Mouse (Mus musculus) midbrain, embryonic 10.5 days (tissue): ENCODE measurements around the gene Hfe2. TPM values are rescaled to one million over a fixed set of nuclear protein-coding genes. Genes with fewer than 3 reads are reported as not detected.

Source experiments
- DNase-seq: peaks from one replicate; pipeline ENCODE4 v3.0.0-alpha.2; 2017; ENCODE audit warnings: low spot score
- H3K27ac ChIP-seq: fragments of 300-500 bp; sonication (generic); replicated peaks from 2 replicates; pipeline ENCODE4 v1.5.1; 2016; ENCODE audit warnings: mild to moderate bottlenecking
- H3K27me3 ChIP-seq: fragments of 300-500 bp; sonication (generic); 2 replicates; pipeline ENCODE4 v1.6.1; 2016; ENCODE audit warnings: low read depth, mild to moderate bottlenecking; ENCODE audit not compliant: poor library complexity, severe bottlenecking
- H3K36me3 ChIP-seq: fragments of 300-500 bp; sonication (generic); 2 replicates; pipeline ENCODE4 v1.6.1; 2016; ENCODE audit warnings: mild to moderate bottlenecking, moderate library complexity
- H3K4me1 ChIP-seq: fragments of 300-500 bp; sonication (generic); 2 replicates; pipeline ENCODE4 v1.6.1; 2016
- H3K4me3 ChIP-seq: fragments of 300-500 bp; sonication (generic); 2 replicates; pipeline ENCODE4 v1.5.1; 2016; ENCODE audit warnings: mild to moderate bottlenecking, moderate library complexity
- H3K9me3 ChIP-seq: fragments of 300-500 bp; sonication (generic); replicated peaks from 2 replicates; pipeline ENCODE4 v1.6.1; 2016; ENCODE audit warnings: mild to moderate bottlenecking
- WGBS: fragments of 180-500 bp; shearing (Covaris S2); methylation state at CpG from one replicate; pipeline ENCODE4 v1.1.7; 2016; 5-methylcytosine and 5-hydroxymethylcytosine counted together
- polyA plus RNA-seq: library from polyadenylated mRNA; unstranded; fragments of >200 nt; fragmentation: Nextera tagmentation; extraction: Ambion mirVana; gene quantifications from 2 replicates; pipeline ENCODE4 v1.2.1, GENCODE M21; 2016

The Hfe2 gene
- polyA plus RNA-seq, 1 experiment from 2014 or later: 2.1 TPM

DNA sequence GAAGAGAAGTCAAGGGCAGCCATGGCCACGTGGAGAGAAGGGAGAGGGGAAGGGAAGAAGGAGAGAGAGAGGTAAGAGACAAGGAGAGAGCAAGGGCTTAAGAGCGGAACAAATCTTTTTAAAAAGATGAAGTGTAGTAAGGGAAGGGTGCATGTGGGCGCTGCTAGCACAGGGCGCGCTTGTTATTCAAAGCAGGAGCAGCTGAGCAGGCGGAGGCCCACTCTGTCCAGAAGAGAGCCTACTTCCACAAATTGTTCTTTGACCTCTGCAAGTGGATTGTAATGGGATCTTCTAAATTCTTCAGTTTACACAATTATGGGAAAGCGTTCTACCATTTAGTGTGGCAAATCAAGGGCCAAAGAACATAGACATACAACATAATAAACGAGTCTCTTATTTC lies 43.6 kb downstream of the Hfe2 start:
- Histone ChIP-seq H3K9me3 (no peaks in the 10 kb centered on the region), H3K36me3 (no peaks in the 10 kb centered on the region), H3K27ac (no peak overlapping the region; the same call in 1 of the 2 replicates), H3K27me3 (no peaks in the 10 kb centered on the region), H3K4me1 (peaks cover 11% of the 10 kb centered on the region; the same call in 1 of the 2 replicates), H3K4me3 (no peak overlapping the region)
- DNase-seq: no peak
- WGBS: 72% methylated on average over 8 of the region's 8 CpGs

- Histone ChIP-seq H3K9me3 (no peaks in the 10 kb centered on the region), H3K27ac (peak overlapping the region; percentile 5; the same call in 1 of the 2 replicates), H3K4me1 (peaks cover 11% of the 10 kb centered on the region; the same call in 1 of the 2 replicates), H3K27me3 (no peaks in the 10 kb centered on the region), H3K36me3 (no peaks in the 10 kb centered on the region), H3K4me3 (no peak overlapping the region)
- WGBS: 90% methylated on average over 13 of the region's 13 CpGs
- DNase-seq: no peak
These were observed 44.5 kb downstream of the Hfe2 start for GRCm38 (mm10) chr3:96569506-96569905.

DNA sequence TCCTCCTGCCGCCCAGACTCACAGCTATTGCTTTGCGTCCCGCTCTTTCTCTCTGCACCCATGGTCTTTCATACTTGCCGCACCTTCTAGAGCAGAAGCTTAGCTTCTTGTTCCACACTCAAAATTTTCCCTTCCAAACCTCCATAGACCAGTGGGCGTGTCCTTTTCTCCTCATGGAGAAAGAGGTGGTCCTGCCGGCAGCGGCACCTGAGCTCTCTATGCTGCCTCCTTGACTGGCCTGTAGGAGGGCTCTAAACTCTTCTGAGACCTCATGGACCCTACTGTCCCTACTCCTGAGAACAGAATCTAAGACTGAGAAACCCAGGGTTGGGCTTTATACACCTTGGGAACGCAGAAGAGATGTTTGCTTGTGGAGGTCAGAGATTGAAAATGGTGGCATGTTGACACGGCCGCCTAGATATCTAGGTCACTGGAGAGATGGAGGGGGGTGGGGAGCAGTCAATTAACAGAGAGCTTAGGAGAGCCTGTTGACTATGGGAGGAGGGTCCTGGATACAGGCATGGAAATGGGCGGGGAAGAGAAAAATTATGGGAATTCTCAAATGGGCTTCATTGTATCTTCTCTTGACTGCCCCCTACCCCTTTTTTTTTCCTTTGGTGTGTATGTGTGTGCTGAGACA lies 45.1 kb downstream of the Hfe2 start:
- H3K27me3 ChIP-seq: no peaks in the 10 kb centered on the region
- no peak overlapping the region for H3K27ac ChIP-seq
- no peaks in the 10 kb centered on the region for H3K36me3 ChIP-seq
- no peaks in the 10 kb centered on the region for H3K9me3 ChIP-seq
- DNase-seq: no peak
- 91% methylated on average over 11 of the region's 11 CpGs for WGBS
- H3K4me3 ChIP-seq: no peak overlapping the region
- peaks cover 11% of the 10 kb centered on the region; the same call in 1 of the 2 replicates for H3K4me1 ChIP-seq

- peaks cover 14% of the 10 kb centered on the region for H3K4me1 ChIP-seq
- no peak for DNase-seq
- H3K27ac ChIP-seq: no peak overlapping the region; the same call in 1 of the 2 replicates
- no peak overlapping the region for H3K4me3 ChIP-seq
- H3K36me3 ChIP-seq: no peaks in the 10 kb centered on the region
- no peaks in the 10 kb centered on the region for H3K27me3 ChIP-seq
- WGBS: 76% methylated on average over 7 of the region's 7 CpGs
- no peaks in the 10 kb centered on the region for H3K9me3 ChIP-seq
These were observed 45.7 kb downstream of the Hfe2 start for GRCm38 (mm10) chr3:96570643-96571042.

GRCm38 (mm10) chr3:96571336-96571735 lies 46.4 kb downstream of the Hfe2 start:
- Histone ChIP-seq H3K27me3 (no peaks in the 10 kb centered on the region), H3K36me3 (no peaks in the 10 kb centered on the region), H3K9me3 (no peaks in the 10 kb centered on the region), H3K4me3 (no peak overlapping the region), H3K4me1 (peaks cover 21% of the 10 kb centered on the region), H3K27ac (no peak overlapping the region)
- no peak for DNase-seq
- 77% methylated on average over 2 of the region's 2 CpGs for WGBS

GRCm38 (mm10) chr3:96571896-96572698 lies 47.1 kb downstream of the Hfe2 start:
- WGBS: 86% methylated on average over 16 of the region's 16 CpGs
- no peak overlapping the region for H3K27ac ChIP-seq
- DNase-seq: no peak
- no peak overlapping the region for H3K4me3 ChIP-seq
- H3K4me1 ChIP-seq: peaks cover 29% of the 10 kb centered on the region
- no peaks in the 10 kb centered on the region for H3K9me3 ChIP-seq
- no peaks in the 10 kb centered on the region for H3K36me3 ChIP-seq
- no peaks in the 10 kb centered on the region for H3K27me3 ChIP-seq

DNA sequence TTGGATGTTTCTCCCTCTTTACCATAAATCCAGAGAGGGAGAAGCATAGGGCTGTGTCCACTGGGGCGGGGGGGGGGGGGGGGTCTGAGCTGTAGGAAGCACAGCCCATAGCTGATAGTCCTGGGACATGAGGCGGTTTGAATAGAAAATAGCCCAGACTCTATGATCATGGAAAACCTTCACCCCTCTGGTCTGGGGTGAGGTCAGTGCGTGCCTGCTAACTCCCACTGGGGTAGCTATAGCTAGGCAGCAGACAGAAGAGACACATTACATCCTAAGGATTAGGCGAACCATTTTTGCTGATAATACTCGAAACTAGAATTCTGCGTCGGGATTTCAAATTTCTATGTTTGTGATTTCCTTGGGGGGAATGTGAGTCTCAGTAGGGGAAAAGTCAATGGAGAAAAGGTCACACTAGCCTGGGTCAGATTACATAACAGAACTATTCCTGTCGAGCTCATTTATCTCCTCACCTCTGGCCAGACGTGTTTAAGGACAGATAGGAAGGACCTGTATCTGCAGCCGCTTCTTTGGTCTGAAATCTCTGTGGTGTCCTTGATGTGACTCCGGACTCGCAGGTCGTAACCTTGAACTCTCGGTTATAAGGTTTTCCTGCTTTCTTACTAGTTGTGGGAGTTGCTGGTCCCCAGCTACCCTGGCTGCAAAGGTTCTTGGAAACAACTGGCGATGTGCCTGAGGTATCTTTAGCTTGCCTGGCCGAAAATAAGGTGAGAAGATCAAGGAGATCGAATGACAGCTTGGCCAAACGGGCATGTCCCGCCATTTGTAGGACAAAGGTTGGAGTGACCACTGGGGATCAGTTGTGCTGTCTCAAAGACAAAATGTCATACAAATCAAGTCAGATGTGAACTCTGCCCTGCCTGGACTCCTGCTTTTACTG lies 48.9 kb downstream of the Hfe2 start:
- Histone ChIP-seq H3K27ac (no peak overlapping the region), H3K4me1 (peaks cover 32% of the 10 kb centered on the region), H3K4me3 (no peak overlapping the region), H3K9me3 (no peaks in the 10 kb centered on the region), H3K36me3 (no peaks in the 10 kb centered on the region), H3K27me3 (no peaks in the 10 kb centered on the region)
- WGBS: 81% methylated on average over 19 of the region's 19 CpGs
- no peak for DNase-seq

GRCm38 (mm10) chr3:96575272-96575984 lies 50.5 kb downstream of the Hfe2 start:
- Histone ChIP-seq H3K27ac (peak overlapping the region; percentile 10; the same call in 1 of the 2 replicates), H3K4me1 (peaks cover 40% of the 10 kb centered on the region), H3K4me3 (no peak overlapping the region), H3K9me3 (no peaks in the 10 kb centered on the region), H3K36me3 (no peaks in the 10 kb centered on the region), H3K27me3 (no peaks in the 10 kb centered on the region)
- no peak for DNase-seq
- WGBS: 86% methylated on average over 8 of the region's 8 CpGs

DNA sequence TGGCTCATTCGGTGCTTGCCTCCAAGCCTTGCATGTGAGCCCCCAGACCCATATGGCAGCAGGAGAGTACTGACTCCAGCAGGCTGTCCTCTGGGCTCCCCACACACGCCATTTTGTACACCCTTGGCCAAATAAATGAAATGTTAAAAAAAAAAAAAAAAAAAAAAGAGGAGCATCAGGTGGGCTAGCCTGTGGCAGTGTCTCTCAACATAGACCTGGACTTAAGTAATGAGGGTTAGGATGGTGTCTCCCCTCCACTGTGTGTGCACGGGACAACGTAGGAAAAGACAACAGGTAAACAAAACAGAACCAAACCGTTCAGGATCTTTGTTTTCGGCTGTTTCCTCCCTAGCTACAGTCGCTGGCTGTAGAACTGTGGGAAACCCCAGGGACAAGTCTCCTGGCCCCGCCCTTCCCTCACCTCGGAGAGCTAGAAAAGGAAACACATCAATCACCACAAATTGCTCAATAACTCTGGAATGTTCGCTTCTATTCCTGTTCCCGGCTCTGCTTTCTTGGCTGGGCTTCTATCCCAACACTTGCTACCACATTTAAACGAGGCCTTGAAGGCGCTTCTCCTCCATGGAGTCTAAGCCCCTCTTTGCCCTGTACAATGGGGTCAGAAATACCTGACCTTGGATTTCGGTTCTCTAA lies 51.2 kb downstream of the Hfe2 start:
- H3K27ac ChIP-seq: peak overlapping the region; percentile 82
- peaks cover 5% of the 10 kb centered on the region for H3K27me3 ChIP-seq
- no peaks in the 10 kb centered on the region for H3K36me3 ChIP-seq
- no peak for DNase-seq
- H3K4me3 ChIP-seq: peak overlapping the region; percentile 32
- no peaks in the 10 kb centered on the region for H3K9me3 ChIP-seq
- 80% methylated on average over 14 of the region's 14 CpGs for WGBS
- peaks cover 47% of the 10 kb centered on the region for H3K4me1 ChIP-seq

DNA sequence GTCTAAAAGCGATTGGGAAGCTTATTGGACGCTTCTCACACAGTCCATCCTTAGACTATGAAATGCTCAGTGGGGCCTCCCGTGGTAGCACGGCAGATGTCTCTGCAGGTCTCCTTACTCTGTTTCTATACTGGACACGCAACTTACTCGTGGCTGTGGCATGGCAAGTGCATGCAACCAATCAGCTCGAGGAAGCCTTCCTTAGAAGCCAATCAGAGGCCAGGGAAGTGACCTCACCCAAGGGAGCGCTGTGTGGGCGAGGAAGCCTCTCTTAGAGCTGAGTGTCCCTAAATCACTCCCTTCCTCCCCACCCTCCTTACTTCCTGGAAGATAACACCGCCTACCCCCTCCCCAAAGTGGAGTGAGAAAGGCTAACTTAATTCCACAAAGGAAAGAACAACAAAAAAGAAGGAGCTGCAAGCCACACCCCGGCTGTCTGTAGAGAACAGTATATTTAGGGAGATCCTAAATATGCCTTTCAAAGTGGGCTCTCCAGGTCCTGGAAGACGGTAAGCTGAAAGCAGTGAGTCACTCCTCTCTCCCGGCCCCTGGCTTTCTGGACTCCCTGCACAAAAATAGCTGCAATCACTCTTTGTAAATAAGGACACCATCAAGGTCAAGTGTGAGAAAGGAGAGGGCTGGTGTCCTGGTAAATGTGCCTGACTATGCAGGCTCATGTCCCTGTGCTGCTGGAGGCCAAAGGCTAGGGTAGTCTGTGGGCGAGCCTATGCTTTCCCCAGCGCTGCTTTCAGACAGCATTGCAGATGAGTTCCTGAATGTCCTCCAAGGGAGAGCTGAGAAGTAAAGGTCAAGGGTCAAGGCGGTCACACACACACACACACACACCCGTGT lies 51.9 kb downstream of the Hfe2 start, which contains the start of gene Gm16253:
TSS of gene Gm16253 (plus strand) at position 295 of the 852 bp plus-strand sequence.
- DNase-seq: peak; percentile 84
- Histone ChIP-seq H3K27ac (peak within 1 kb of the TSS; percentile 82), H3K36me3 (no peaks in the 10 kb centered on the region), H3K27me3 (peaks cover 13% of the 10 kb centered on the region), H3K4me1 (peaks cover 48% of the 10 kb centered on the region), H3K4me3 (peak within 1 kb of the TSS; percentile 32), H3K9me3 (no peaks in the 10 kb centered on the region)
- 41% methylated on average over 17 of the region's 17 CpGs for WGBS

- Histone ChIP-seq H3K9me3 (no peaks in the 10 kb centered on the region), H3K27me3 (peaks cover 16% of the 10 kb centered on the region), H3K27ac (peak overlapping the region; percentile 82), H3K4me1 (peaks cover 48% of the 10 kb centered on the region), H3K36me3 (no peaks in the 10 kb centered on the region), H3K4me3 (peak overlapping the region; percentile 32; the same call in 1 of the 2 replicates)
- WGBS: 81% methylated on average over 4 of the region's 4 CpGs
- DNase-seq: no peak
These were observed 52.6 kb downstream of the Hfe2 start for GRCm38 (mm10) chr3:96577566-96577965.
